Mouse (Mus musculus) heart, adult 2 months (tissue): ENCODE data around the gene Ifih1.

Source experiments
- CTCF ChIP-seq: fragments of 200-600 bp; IDR thresholded peaks from 2 replicates; pipeline ENCODE4 v1.8.1; 2022; ENCODE audit warnings: antibody characterized with exemption, mild to moderate bottlenecking, moderate library complexity
- POLR2A ChIP-seq: fragments of 200-500 bp; IDR thresholded peaks from 2 replicates; pipeline ENCODE4 v1.6.1; 2011; ENCODE audit warnings: mild to moderate bottlenecking, low read depth, low read length, control low read depth; ENCODE audit not compliant: insufficient read depth

DNA sequence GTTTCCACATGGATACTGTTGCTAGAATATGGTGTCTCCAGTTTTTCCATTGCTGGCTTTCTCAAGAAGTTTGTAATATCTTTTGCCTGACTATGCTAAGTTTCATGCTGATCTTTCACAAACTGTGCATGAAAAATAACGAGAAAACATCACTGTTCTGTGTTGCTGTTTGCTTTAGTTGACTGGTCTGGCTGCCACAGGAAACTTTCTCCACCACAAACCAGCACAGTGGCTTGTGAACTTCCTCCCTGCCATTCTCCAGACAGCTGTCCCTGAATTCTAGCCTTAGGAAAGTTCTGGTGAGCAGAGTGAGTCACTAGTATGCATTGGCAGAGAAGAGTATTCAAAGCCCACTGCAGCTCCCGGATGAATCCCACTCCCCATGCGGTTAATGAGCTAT, 71.1 kb downstream of the Ifih1 start:
- TF ChIP-seq CTCF (no peak), POLR2A (no peak)
